Mouse (Mus musculus) heart, adult 2 months (tissue): ENCODE measurements around the gene Plcb3. TPM values are rescaled to one million over a fixed set of nuclear protein-coding genes. Genes with fewer than 3 reads are reported as not detected.

ENCODE experiments used
- DNase-seq, 2 experiments: peaks; one replicate each; pipeline ENCODE4 v3.0.0; 2021
- H3K27ac ChIP-seq: fragments of 200-600 bp; 2 replicates; pipeline ENCODE4 v1.8.1; 2022
- H3K27me3 ChIP-seq: fragments of 200-500 bp; 2 replicates; pipeline ENCODE4 v1.6.1; 2012; ENCODE audit warnings: mild to moderate bottlenecking, low read length, inconsistent platforms, mixed read lengths; ENCODE audit not compliant: control insufficient read depth, insufficient read depth
- H3K36me3 ChIP-seq: fragments of 200-500 bp; 2 replicates; pipeline ENCODE4 v1.6.1; 2012; ENCODE audit warnings: low read length, inconsistent platforms; ENCODE audit not compliant: control insufficient read depth, insufficient read depth
- H3K4me1 ChIP-seq: fragments of 200-500 bp; 2 replicates; pipeline ENCODE4 v1.6.1; 2011; ENCODE audit warnings: low read length; ENCODE audit not compliant: control insufficient read depth, insufficient read depth
- H3K4me3 ChIP-seq: fragments of 200-600 bp; 2 replicates; pipeline ENCODE4 v1.8.1; 2022
- H3K79me2 ChIP-seq: fragments of 200-500 bp; replicated peaks from 2 replicates; pipeline ENCODE4 v1.6.1; 2012; ENCODE audit warnings: mild to moderate bottlenecking, inconsistent platforms, low read length, moderate library complexity, mixed read lengths; ENCODE audit not compliant: control insufficient read depth, insufficient read depth
- H3K9ac ChIP-seq: fragments of 200-500 bp; 2 replicates; pipeline ENCODE4 v1.6.1; 2012; ENCODE audit warnings: low read depth, mild to moderate bottlenecking, control low read depth, inconsistent platforms, low read length, mixed read lengths
- CTCF ChIP-seq: fragments of 200-600 bp; IDR thresholded peaks from 2 replicates; pipeline ENCODE4 v1.8.1; 2022; ENCODE audit warnings: antibody characterized with exemption, mild to moderate bottlenecking, moderate library complexity
- EP300 ChIP-seq: fragments of 200-500 bp; IDR thresholded peaks from 2 replicates; pipeline ENCODE4 v1.6.1; 2011; ENCODE audit warnings: low read depth, low read length, control low read depth; ENCODE audit not compliant: insufficient read depth
- POLR2A ChIP-seq: fragments of 200-500 bp; IDR thresholded peaks from 2 replicates; pipeline ENCODE4 v1.6.1; 2011; ENCODE audit warnings: mild to moderate bottlenecking, low read depth, low read length, control low read depth; ENCODE audit not compliant: insufficient read depth
- WGBS: fragments of 180-500 bp; shearing (Covaris S2); methylation state at CpG from one replicate; pipeline ENCODE4 v1.1.7; 2018; 5-methylcytosine and 5-hydroxymethylcytosine counted together
- intact Hi-C: fragments of 180-260 bp; cut with DNase I; formaldehyde crosslinking; loops from one replicate; pipeline ENCODE4 v1.15.1; 2025
- polyA plus RNA-seq: library from polyadenylated mRNA; depleted of rRNA; stranded (reverse); fragments of >200 nt; gene quantifications from 2 replicates; pipeline ENCODE4 v1.2.3, GENCODE M21; 2012
- total RNA-seq, 2 experiments: library from RNA; stranded (reverse); gene quantifications; 2 replicates each; pipeline ENCODE4 v1.2.3; 2021

Plcb3 gene
- total and polyA plus RNA-seq, 3 experiments: 14.6 to 27.5 (median 15.2) TPM

GRCm38 (mm10) chr19:6942249-6942691 lies 34.0 kb downstream of the Plcb3 start, which contains the start of gene Gpr137:
Gene Gpr137, minus strand, starts transcription at chr19:6942480.
- TF ChIP-seq CTCF: no peak
- TF ChIP-seq POLR2A: peak; percentile 88
- no peak for TF ChIP-seq EP300
- H3K9ac ChIP-seq: peak within 1 kb of the TSS; percentile 91
- no peaks in the 10 kb centered on the region for H3K79me2 ChIP-seq
- H3K4me3 ChIP-seq: peak within 1 kb of the TSS; percentile 80
- H3K27ac ChIP-seq: peak within 1 kb of the TSS; percentile 84
- no peaks in the 10 kb centered on the region for H3K36me3 ChIP-seq
- H3K4me1 ChIP-seq: peaks cover 3% of the 10 kb centered on the region
- WGBS: under 1% methylated on average over 27 of the region's 27 CpGs
- intact Hi-C loops: loop anchor here (1.0 to 5.0 kb wide), 2 partner anchors 9 to 35 kb away; partner anchors contain the start of gene Plcb3
- peak; percentile 95 to 98 for DNase-seq
- no peaks in the 10 kb centered on the region for H3K27me3 ChIP-seq

- Histone ChIP-seq H3K27me3 (no peaks in the 10 kb centered on the region), H3K79me2 (no peaks in the 10 kb centered on the region), H3K9ac (peak within 1 kb of the TSS; percentile 91), H3K4me3 (peak within 1 kb of the TSS; percentile 80), H3K27ac (peak within 1 kb of the TSS; percentile 84), H3K36me3 (no peaks in the 10 kb centered on the region), H3K4me1 (peaks cover 3% of the 10 kb centered on the region)
- DNase-seq: peak; percentile 94 to 98
- TF ChIP-seq POLR2A: peak; percentile 77
- TF ChIP-seq CTCF: peak; percentile 38
- peak; percentile 27; the same call in 1 of the 2 replicates for TF ChIP-seq EP300
- intact Hi-C loops: loop anchor here (1.0 to 5.0 kb wide), 2 partner anchors 10 to 36 kb away; partner anchors contain the start of gene Plcb3
- under 1% methylated on average over 83 of the region's 83 CpGs for WGBS
Measured at GRCm38 (mm10) chr19:6941372-6942248, 34.7 kb downstream of the Plcb3 start, which contains the start of gene Bad. Gene Bad, plus strand, starts transcription at chr19:6941861.

- H3K4me1 ChIP-seq: peaks cover 3% of the 10 kb centered on the region
- H3K4me3 ChIP-seq: peak overlapping the region; percentile 80
- no peaks in the 10 kb centered on the region for H3K79me2 ChIP-seq
- peak overlapping the region; percentile 84 for H3K27ac ChIP-seq
- 20% methylated on average over 29 of the region's 29 CpGs for WGBS
- H3K27me3 ChIP-seq: no peaks in the 10 kb centered on the region
- intact Hi-C loops: loop anchor here (5.0 kb wide), 1 partner anchor 37 kb away; the partner anchor contains the start of gene Plcb3
- no peaks in the 10 kb centered on the region for H3K36me3 ChIP-seq
- peak in 1 of 2 experiments; percentile 22 for DNase-seq
- peak overlapping the region; percentile 83 for H3K9ac ChIP-seq
- TF ChIP-seq EP300 (no peak), CTCF (no peak), POLR2A (no peak)
Measured at GRCm38 (mm10) chr19:6940396-6941351, 35.6 kb downstream of the Plcb3 start.

- H3K4me3 ChIP-seq: no peak overlapping the region
- no peak for DNase-seq
- no peak overlapping the region for H3K9ac ChIP-seq
- 91% methylated on average over 20 of the region's 20 CpGs for WGBS
- peak overlapping the region; percentile 78; the same call in 1 of the 2 replicates for H3K27ac ChIP-seq
- H3K79me2 ChIP-seq: no peaks in the 10 kb centered on the region
- no peaks in the 10 kb centered on the region for H3K36me3 ChIP-seq
- intact Hi-C loops: loop anchor here (2.0 to 5.0 kb wide), 3 partner anchors 13 to 38 kb away; partner anchors contain the start of genes Catsperz and Plcb3
- H3K4me1 ChIP-seq: peaks cover 3% of the 10 kb centered on the region
- TF ChIP-seq POLR2A (no peak), EP300 (no peak), CTCF (no peak)
- H3K27me3 ChIP-seq: peaks cover 2% of the 10 kb centered on the region; the same call in 1 of the 2 replicates
Measured at GRCm38 (mm10) chr19:6939106-6940002, 36.9 kb downstream of the Plcb3 start.
